Mouse (Mus musculus): Measurements from ENCODE around the gene Sdccag8.

DNA sequence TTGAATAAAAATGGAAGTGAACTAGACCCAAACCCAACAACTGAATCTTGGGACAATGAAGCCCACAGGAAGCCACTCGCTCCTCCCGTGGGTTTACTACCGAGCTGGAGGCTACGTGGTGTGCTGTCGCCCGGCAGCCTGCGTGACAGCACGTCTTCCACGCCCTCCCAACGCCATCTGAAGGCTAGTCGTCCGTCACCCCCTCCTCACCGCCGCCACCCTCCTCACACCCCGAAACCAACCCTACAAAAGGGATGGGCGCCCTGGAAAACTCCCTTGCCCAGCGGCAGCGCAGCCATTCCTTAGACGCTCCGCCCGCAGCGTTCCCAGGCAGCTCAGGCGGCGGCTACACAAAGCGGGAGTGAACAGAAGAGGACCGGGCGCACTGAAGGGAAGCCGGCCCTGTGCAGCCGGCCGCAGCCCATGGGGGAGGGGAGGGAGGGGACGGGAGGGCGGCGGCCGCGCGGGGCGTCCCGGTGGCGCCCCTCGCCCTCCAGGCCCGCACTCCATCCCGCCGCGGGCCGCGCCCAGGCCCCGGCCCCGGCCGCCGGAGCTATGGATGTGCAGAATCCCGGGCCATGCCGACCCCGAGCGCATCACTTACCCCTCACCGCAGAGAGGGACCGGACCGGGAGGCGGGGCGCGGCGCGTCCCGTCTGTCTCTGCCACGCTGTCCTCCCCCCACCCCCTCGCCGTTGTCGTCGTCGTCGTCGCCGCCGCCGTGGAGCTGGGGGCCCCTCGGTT, 996 bp upstream of the Sdccag8 start:
- TF ChIP-seq POLR2A (IDR thresholded peaks at IDR 0.05; ENCODE audit: low read depth, low read length) (no peak), CTCF (IDR thresholded peaks at IDR 0.05; ENCODE audit: extremely low read depth, insufficient read depth, insufficient read length, insufficient replicate concordance) (no peak)
